ENCODE assay signal across 16 mouse cellular contexts in genomic region chr8:111693261-111693741, GRCm38 (mm10). TPM values are rescaled to one million over a fixed set of nuclear protein-coding genes. Genes with fewer than 3 reads are reported as not detected.
DNase-seq lines count a peak whose midpoint lies in the region; ATAC-seq lines count a peak whose summit lies in the region.
"Had no signal": no experiment of that assay in that cellular context is flagged by ENCODE, and none has a peak within 500 bp of the region (broad histone marks: within the 10 kb centered on the region; RNA-seq: fewer than 3 reads in every experiment).

No protein-coding gene starts in this region.

- 0 out of 2 replicates have a peak, but pooled peaks cover 4% of the 10 kb centered on the region for H3K9me3 ChIP-seq in heart, embryonic 10.5 days
- H3K9me3 ChIP-seq in neural tube, embryonic 11.5 days (ENCODE audit: control insufficient read depth, low read length) = no peaks in the 10 kb centered on the region
- H3K9me3 ChIP-seq in kidney, embryonic 16.5 days (ENCODE audit: low read length) = no peaks in the 10 kb centered on the region
- no peaks in the 10 kb centered on the region for H3K9me3 ChIP-seq in hindbrain, embryonic 13.5 days
- H3K9me3 ChIP-seq: midbrain, embryonic 12.5 days had no signal

- peak overlapping the region; percentile 36; the same call in 1 of the 2 replicates for H3K27ac ChIP-seq in heart, embryonic 10.5 days
- H3K27ac ChIP-seq in neural tube, embryonic 11.5 days (ENCODE audit: low read depth, low read length) = no peak overlapping the region
- no peak overlapping the region for H3K27ac ChIP-seq in kidney, embryonic 16.5 days (ENCODE audit: low read length)
- H3K27ac ChIP-seq in hindbrain, embryonic 13.5 days = no peak overlapping the region
- H3K27ac ChIP-seq: liver, embryonic 14.5 days; midbrain, embryonic 12.5 days had no signal

- H3K4me2 ChIP-seq in neural tube, embryonic 11.5 days (ENCODE audit: low read depth) = no peak overlapping the region
- no peak overlapping the region for H3K4me2 ChIP-seq in kidney, embryonic 16.5 days (replicated peaks; ENCODE audit: low read depth, low read length)
- no peak overlapping the region for H3K4me2 ChIP-seq in hindbrain, embryonic 13.5 days
- H3K4me2 ChIP-seq: midbrain, embryonic 12.5 days had no signal

- no peak overlapping the region for H3K4me3 ChIP-seq in heart, embryonic 10.5 days
- H3K4me3 ChIP-seq in neural tube, embryonic 11.5 days (ENCODE audit: low read depth, low read length) = no peak overlapping the region
- H3K4me3 ChIP-seq in kidney, embryonic 16.5 days (ENCODE audit: low read length) = no peak overlapping the region
- H3K4me3 ChIP-seq in hindbrain, embryonic 13.5 days = no peak overlapping the region
- H3K4me3 ChIP-seq: midbrain, embryonic 12.5 days had no signal

- no peak for DNase-seq in heart, embryonic 10.5 days (ENCODE audit: low spot score)
- DNase-seq in heart, adult 8-10 months (ENCODE audit: low spot score) = no peak
- peak; percentile 24 for DNase-seq in neural tube, embryonic 11.5 days (ENCODE audit: low spot score)
- DNase-seq in neural tube, embryonic 10.5 days (ENCODE audit: extremely low spot score, low spot score) = no peak
- DNase-seq in layer of hippocampus, postnatal 25 days (ENCODE audit: extremely low spot score in 1 of 2, low spot score in 1 of 2) = no peak
- no peak for DNase-seq in thymus, postnatal 10 days (ENCODE audit: low spot score in 2 of 2)
- DNase-seq: B cell, adult 2 months; cerebellum, postnatal 14 days; thymus, postnatal 25 days had no signal

- H3K27me3 ChIP-seq in heart, embryonic 10.5 days (ENCODE audit: insufficient read depth, poor library complexity, severe bottlenecking) = no peaks in the 10 kb centered on the region
- H3K27me3 ChIP-seq in neural tube, embryonic 11.5 days (ENCODE audit: control insufficient read depth, insufficient read depth, low read length) = no peaks in the 10 kb centered on the region
- H3K27me3 ChIP-seq in kidney, embryonic 16.5 days (ENCODE audit: insufficient read depth, low read length) = no peaks in the 10 kb centered on the region
- H3K27me3 ChIP-seq in hindbrain, embryonic 13.5 days = no peaks in the 10 kb centered on the region
- H3K27me3 ChIP-seq: midbrain, embryonic 12.5 days had no signal

- ATAC-seq in neural tube, embryonic 11.5 days (ENCODE audit: insufficient read depth, low FRiP score, low TSS enrichment) = no peak
- ATAC-seq in kidney, embryonic 16.5 days (ENCODE audit: low FRiP score, low TSS enrichment) = peak; percentile 76
- no peak for ATAC-seq in hindbrain, embryonic 13.5 days (ENCODE audit: low FRiP score)

- H3K4me1 ChIP-seq in heart, embryonic 10.5 days = peaks cover 16% of the 10 kb centered on the region
- no peaks in the 10 kb centered on the region; the same call in 1 of the 2 replicates for H3K4me1 ChIP-seq in neural tube, embryonic 11.5 days (ENCODE audit: control insufficient read depth, insufficient read depth, low read length)
- peaks cover 7% of the 10 kb centered on the region; the same call in 1 of the 2 replicates for H3K4me1 ChIP-seq in kidney, embryonic 16.5 days (ENCODE audit: insufficient read depth, low read length)
- no peaks in the 10 kb centered on the region; the same call in 1 of the 2 replicates for H3K4me1 ChIP-seq in hindbrain, embryonic 13.5 days (replicated peaks)

- no peaks in the 10 kb centered on the region for H3K36me3 ChIP-seq in heart, embryonic 10.5 days
- no peaks in the 10 kb centered on the region for H3K36me3 ChIP-seq in neural tube, embryonic 11.5 days (ENCODE audit: control insufficient read depth, insufficient read depth, low read length)
- H3K36me3 ChIP-seq in kidney, embryonic 16.5 days (ENCODE audit: insufficient read depth, low read length) = no peaks in the 10 kb centered on the region
- H3K36me3 ChIP-seq in hindbrain, embryonic 13.5 days = no peaks in the 10 kb centered on the region
- H3K36me3 ChIP-seq: midbrain, embryonic 12.5 days had no signal

- no peak overlapping the region for H3K9ac ChIP-seq in neural tube, embryonic 11.5 days (ENCODE audit: low read length)
- no peak overlapping the region for H3K9ac ChIP-seq in kidney, embryonic 16.5 days (replicated peaks; ENCODE audit: low read length)
- H3K9ac ChIP-seq in hindbrain, embryonic 13.5 days = no peak overlapping the region
- H3K9ac ChIP-seq: liver, embryonic 14.5 days; midbrain, embryonic 12.5 days had no signal

- 51% methylated on average over 6 of the region's 6 CpGs for WGBS in heart, embryonic 10.5 days
- 52% methylated on average over 6 of the region's 6 CpGs for WGBS in neural tube, embryonic 11.5 days
- 29% methylated on average over 6 of the region's 6 CpGs for WGBS in kidney, embryonic 16.5 days
- WGBS in hindbrain, embryonic 13.5 days = 67% methylated on average over 6 of the region's 6 CpGs

RNA-seq across cellular contexts. Expression of gene Ctrb1, which starts 2.5 kb away (rescaled TPM):
- polyA plus RNA-seq in heart, embryonic 10.5 days (2016; fragmentation: Nextera tagmentation; extraction: Ambion mirVana) = not detected in 2 replicates
- not detected for total RNA-seq in heart, adult 8-10 months (2022)
- not detected in 2 replicates for polyA plus RNA-seq in neural tube, embryonic 11.5 days (2014; fragmentation: Nextera tagmentation; extraction: Ambion mirVana)
- 0.35 TPM in 1 of 2 replicates, not detected in the other for polyA plus RNA-seq in kidney, embryonic 16.5 days (2015; fragmentation: Nextera tagmentation; extraction: Ambion mirVana)
- not detected for total RNA-seq in layer of hippocampus, postnatal 25 days (2021)
- polyA plus RNA-seq in hindbrain, embryonic 13.5 days (2015; fragmentation: Nextera tagmentation; extraction: Ambion mirVana) = 3.1 TPM in 1 of 2 replicates, not detected in the other
- total RNA-seq: MEL had no signal
- polyA plus RNA-seq: heart, embryonic 14.5 days; midbrain, embryonic 12.5 days; neural tube, embryonic 14.5 days had no signal

RNA-seq across cellular contexts. Expression of gene Zfp1, which starts 50.1 kb away (rescaled TPM):
- polyA plus RNA-seq in heart, embryonic 10.5 days (2016; fragmentation: Nextera tagmentation; extraction: Ambion mirVana) = 17.6 and 18.1 TPM in 2 replicates
- 1 to 10 TPM; 5.6 to 8.6 (median 8.1) TPM for total RNA-seq in heart, adult 8-10 months (2022)
- polyA plus RNA-seq in neural tube, embryonic 11.5 days (2014; fragmentation: Nextera tagmentation; extraction: Ambion mirVana) = 22.3 and 22.7 TPM in 2 replicates
- polyA plus RNA-seq in kidney, embryonic 16.5 days (2015; fragmentation: Nextera tagmentation; extraction: Ambion mirVana) = 20.5 and 23.1 TPM in 2 replicates
- total RNA-seq in layer of hippocampus, postnatal 25 days (2021) = 10 to 100 TPM; 19.4 to 22.3 TPM
- polyA plus RNA-seq in hindbrain, embryonic 13.5 days (2015; fragmentation: Nextera tagmentation; extraction: Ambion mirVana) = 27.6 and 28.1 TPM in 2 replicates

RNA-seq across cellular contexts. Expression of gene Bcar1, which starts 50.3 kb away (rescaled TPM):
- 53.2 and 54.4 TPM in 2 replicates for polyA plus RNA-seq in heart, embryonic 10.5 days (2016; fragmentation: Nextera tagmentation; extraction: Ambion mirVana)
- total RNA-seq in heart, adult 8-10 months (2022) = 10 to 100 TPM; 18.5 to 21.8 (median 19.5) TPM
- polyA plus RNA-seq in neural tube, embryonic 11.5 days (2014; fragmentation: Nextera tagmentation; extraction: Ambion mirVana) = 60.3 and 62.5 TPM in 2 replicates
- polyA plus RNA-seq in kidney, embryonic 16.5 days (2015; fragmentation: Nextera tagmentation; extraction: Ambion mirVana) = 49.6 and 60.1 TPM in 2 replicates
- 10 to 100 TPM; 66.2 to 66.8 TPM for total RNA-seq in layer of hippocampus, postnatal 25 days (2021)
- 55.4 and 55.6 TPM in 2 replicates for polyA plus RNA-seq in hindbrain, embryonic 13.5 days (2015; fragmentation: Nextera tagmentation; extraction: Ambion mirVana)
